8 mouse cellular contexts compared by ENCODE assay signal in genomic region chr17:33940206-33940805, GRCm38 (mm10). TPM values are rescaled to one million over a fixed set of nuclear protein-coding genes. Genes with fewer than 3 reads are reported as not detected.
DNase-seq lines count a peak whose midpoint lies in the region; ATAC-seq and TF ChIP-seq lines count a peak whose summit lies in the region.

Gene Pfdn6 (minus strand): TSS chr17:33940343.
Gene Wdr46 (plus strand): TSS chr17:33940660.

- peak; percentile 72 for ATAC-seq in embryonic facial prominence, embryonic 11.5 days (replicated peaks; ENCODE audit: insufficient number of reproducible peaks, low FRiP score, low TSS enrichment, low read depth)
- ATAC-seq in granulocyte monocyte progenitor cell, adult 5-6 weeks (replicated peaks; ENCODE audit: poor library complexity, severe bottlenecking), result peak; percentile 87
- ATAC-seq in intestine, postnatal 0 days, result peak; percentile 87

- peak within 1 kb of the TSS; percentile 70 for H3K9ac ChIP-seq in embryonic facial prominence, embryonic 11.5 days (replicated peaks; ENCODE audit: low read length)
- peak within 1 kb of the TSS; percentile 79 for H3K9ac ChIP-seq in intestine, postnatal 0 days (ENCODE audit: low read depth, low read length)

- DNase-seq in urinary bladder, adult 18-20 months (ENCODE audit: low spot score in 2 of 2), result peak; percentile 77 to 86
- no peak for DNase-seq in urinary bladder, postnatal 10 days (ENCODE audit: low spot score)
- peak; percentile 94 for DNase-seq in embryonic facial prominence, embryonic 11.5 days (ENCODE audit: low spot score)
- DNase-seq in left cerebral cortex, postnatal 36 days (ENCODE audit: low spot score in 2 of 2), result peak; percentile 81 to 87
- peak; percentile 88 for DNase-seq in midbrain, embryonic 10.5 days (ENCODE audit: low spot score)
- peak; percentile 82 for DNase-seq in right cerebral cortex, postnatal 4 days

- 0 out of 2 replicates have a peak within 1 kb of the TSS, but pooled peaks have one; percentile 2 for H3K27ac ChIP-seq in embryonic facial prominence, embryonic 11.5 days (replicated peaks; ENCODE audit: low read depth, low read length)
- no peak within 1 kb of the TSS for H3K27ac ChIP-seq in intestine, postnatal 0 days (ENCODE audit: low read depth, low read length)
- H3K27ac ChIP-seq in midbrain, embryonic 10.5 days (replicated peaks), result peak within 1 kb of the TSS; percentile 89

- H3K4me3 ChIP-seq in embryonic facial prominence, embryonic 11.5 days (ENCODE audit: low read depth, low read length), result peak within 1 kb of the TSS; percentile 77
- peak within 1 kb of the TSS; percentile 57 for H3K4me3 ChIP-seq in intestine, postnatal 0 days (ENCODE audit: low read depth, low read length)
- peak within 1 kb of the TSS; percentile 95 for H3K4me3 ChIP-seq in midbrain, embryonic 10.5 days

- no peaks in the 10 kb centered on the region for H3K9me3 ChIP-seq in embryonic facial prominence, embryonic 11.5 days (replicated peaks; ENCODE audit: control insufficient read depth, low read length)
- H3K9me3 ChIP-seq in intestine, postnatal 0 days (ENCODE audit: control insufficient read depth), result no peaks in the 10 kb centered on the region
- H3K9me3 ChIP-seq in midbrain, embryonic 10.5 days (replicated peaks), result no peaks in the 10 kb centered on the region

- peak within 1 kb of the TSS; percentile 87 for H3K4me2 ChIP-seq in embryonic facial prominence, embryonic 11.5 days (ENCODE audit: low read depth, low read length)
- H3K4me2 ChIP-seq in intestine, postnatal 0 days (replicated peaks; ENCODE audit: low read depth), result peak within 1 kb of the TSS; percentile 83

- no peaks in the 10 kb centered on the region for H3K27me3 ChIP-seq in embryonic facial prominence, embryonic 11.5 days (ENCODE audit: control insufficient read depth, insufficient read depth, low read length)
- H3K27me3 ChIP-seq in intestine, postnatal 0 days (replicated peaks; ENCODE audit: control insufficient read depth, insufficient read depth, low read length), result no peaks in the 10 kb centered on the region
- H3K27me3 ChIP-seq in midbrain, embryonic 10.5 days (ENCODE audit: low read depth, poor library complexity, severe bottlenecking), result no peaks in the 10 kb centered on the region

- intact Hi-C loops in left cerebral cortex, postnatal 36 days (cut with DNase I), result loop anchor here (1.0 kb wide), 1 partner anchor 16 kb away; the partner anchor contains the start of gene Rps18

- TF ChIP-seq CTCF in intestine, postnatal 0 days (IDR thresholded peaks at IDR 0.05; ENCODE audit: low read depth), result no peak

- peaks cover 11% of the 10 kb centered on the region for H3K36me3 ChIP-seq in embryonic facial prominence, embryonic 11.5 days (replicated peaks; ENCODE audit: control insufficient read depth, insufficient read depth, low read depth, low read length)
- peaks cover 29% of the 10 kb centered on the region for H3K36me3 ChIP-seq in intestine, postnatal 0 days (ENCODE audit: control insufficient read depth, insufficient read depth)
- H3K36me3 ChIP-seq in midbrain, embryonic 10.5 days, result peaks cover 72% of the 10 kb centered on the region

- no peaks in the 10 kb centered on the region for H3K4me1 ChIP-seq in embryonic facial prominence, embryonic 11.5 days (ENCODE audit: control insufficient read depth, insufficient read depth, low read length)
- H3K4me1 ChIP-seq in intestine, postnatal 0 days (replicated peaks; ENCODE audit: control insufficient read depth, insufficient read depth, low read length), result peaks cover 4% of the 10 kb centered on the region; the same call in 1 of the 2 replicates
- H3K4me1 ChIP-seq in midbrain, embryonic 10.5 days, result peaks cover 27% of the 10 kb centered on the region

- 0% methylated on average over 36 of the region's 36 CpGs for WGBS in embryonic facial prominence, embryonic 11.5 days
- WGBS in intestine, postnatal 0 days, result 0% methylated on average over 36 of the region's 36 CpGs
- WGBS in midbrain, embryonic 10.5 days, result under 1% methylated on average over 36 of the region's 36 CpGs

RNA-seq across cellular contexts. Expression of gene Pfdn6, which starts in this region (rescaled TPM):
- 202 and 211 TPM in 2 replicates for polyA plus RNA-seq in embryonic facial prominence, embryonic 11.5 days (2014; fragmentation: Nextera tagmentation; extraction: Ambion mirVana)
- 177 and 226 TPM in 2 replicates for total RNA-seq in granulocyte monocyte progenitor cell, adult 5-6 weeks (2014; fragmentation: Nextera tagmentation)
- total RNA-seq in granulocyte monocyte progenitor cell, adult 5-6 weeks (2017), result 149 and 168 TPM in 2 replicates
- 111 and 116 TPM in 2 replicates for polyA plus RNA-seq in intestine, postnatal 0 days (2015; fragmentation: Nextera tagmentation; extraction: Ambion mirVana)
- 10 to 100 TPM; 96.1 to 98.3 TPM for total RNA-seq in left cerebral cortex, postnatal 36 days (2021)
- 214 and 240 TPM in 2 replicates for polyA plus RNA-seq in midbrain, embryonic 10.5 days (2016; fragmentation: Nextera tagmentation; extraction: Ambion mirVana)

RNA-seq across cellular contexts. Expression of gene Wdr46, which starts in this region (rescaled TPM):
- polyA plus RNA-seq in embryonic facial prominence, embryonic 11.5 days (2014; fragmentation: Nextera tagmentation; extraction: Ambion mirVana), result 25.2 and 28.6 TPM in 2 replicates
- total RNA-seq in granulocyte monocyte progenitor cell, adult 5-6 weeks (2014; fragmentation: Nextera tagmentation), result 41.4 and 56.6 TPM in 2 replicates
- 48.6 and 53.9 TPM in 2 replicates for total RNA-seq in granulocyte monocyte progenitor cell, adult 5-6 weeks (2017)
- 10.6 and 11.2 TPM in 2 replicates for polyA plus RNA-seq in intestine, postnatal 0 days (2015; fragmentation: Nextera tagmentation; extraction: Ambion mirVana)
- total RNA-seq in left cerebral cortex, postnatal 36 days (2021), result 10 to 100 TPM; 12.6 to 15.0 TPM
- polyA plus RNA-seq in midbrain, embryonic 10.5 days (2016; fragmentation: Nextera tagmentation; extraction: Ambion mirVana), result 47.8 and 52.5 TPM in 2 replicates
